8 mouse cellular contexts compared by ENCODE assay signal in genomic region chr13:44238308-44238707, GRCm38 (mm10).
DNase-seq lines count a peak whose midpoint lies in the region; ATAC-seq and TF ChIP-seq lines count a peak whose summit lies in the region.
"Had no signal": no experiment of that assay in that cellular context is flagged by ENCODE, and none has a peak within 500 bp of the region (broad histone marks: within the 10 kb centered on the region; RNA-seq: fewer than 3 reads in every experiment).

No protein-coding gene starts in this region.

- no peak overlapping the region for H3K4me3 ChIP-seq in lung, embryonic 15.5 days
- no peak overlapping the region for H3K4me3 ChIP-seq in lung, adult 2 months (replicated peaks; ENCODE audit: extremely low read depth, low read depth, low read length)
- H3K4me3 ChIP-seq in intestine, postnatal 0 days (ENCODE audit: low read depth, low read length), result no peak overlapping the region
- H3K4me3 ChIP-seq: heart, adult 2 months had no signal

- H3K4me1 ChIP-seq in lung, embryonic 15.5 days, result 0 out of 2 replicates have a peak, but pooled peaks cover 4% of the 10 kb centered on the region
- H3K4me1 ChIP-seq in lung, adult 2 months (ENCODE audit: control insufficient read depth, insufficient read depth, low read length), result no peaks in the 10 kb centered on the region
- H3K4me1 ChIP-seq in intestine, postnatal 0 days (replicated peaks; ENCODE audit: control insufficient read depth, insufficient read depth, low read length), result no peaks in the 10 kb centered on the region; the same call in 1 of the 2 replicates

- H3K9ac ChIP-seq in lung, embryonic 15.5 days, result no peak overlapping the region
- no peak overlapping the region for H3K9ac ChIP-seq in intestine, postnatal 0 days (ENCODE audit: low read depth, low read length)

- no peak for TF ChIP-seq POLR2A in lung, adult 2 months (IDR thresholded peaks at IDR 0.05; ENCODE audit: borderline replicate concordance, extremely low read depth, low read depth, low read length)

- H3K36me3 ChIP-seq in lung, embryonic 15.5 days, result no peaks in the 10 kb centered on the region
- no peaks in the 10 kb centered on the region for H3K36me3 ChIP-seq in intestine, postnatal 0 days (ENCODE audit: control insufficient read depth, insufficient read depth)

- TF ChIP-seq CTCF in lung, adult 2 months (IDR thresholded peaks at IDR 0.05; ENCODE audit: insufficient read depth, low read length), result no peak
- TF ChIP-seq CTCF in intestine, postnatal 0 days (IDR thresholded peaks at IDR 0.05; ENCODE audit: low read depth), result 0 out of 2 replicates have a peak, but pooled peaks have one; percentile 19

- ATAC-seq in lung, embryonic 15.5 days (ENCODE audit: borderline replicate concordance, extremely low read depth, low FRiP score, low TSS enrichment), result peak; percentile 39; the same call in 1 of the 2 replicates
- ATAC-seq in intestine, postnatal 0 days, result no peak

- WGBS in lung, embryonic 15.5 days, result 34% methylated on average over 11 of the region's 11 CpGs
- 46% methylated on average over 11 of the region's 11 CpGs for WGBS in lung, adult 2 months
- 56% methylated on average over 11 of the region's 11 CpGs for WGBS in intestine, postnatal 0 days

- no peak overlapping the region for H3K4me2 ChIP-seq in lung, embryonic 15.5 days
- no peak overlapping the region for H3K4me2 ChIP-seq in intestine, postnatal 0 days (replicated peaks; ENCODE audit: low read depth)

- DNase-seq in lung, adult 2 months, result no peak
- DNase-seq in brain, adult 2 months (ENCODE audit: low read depth, low spot score), result peak; percentile 77
- peak; percentile 47 to 67 for DNase-seq in cerebellum, postnatal 36 days
- peak; percentile 84 to 85 for DNase-seq in right cerebral cortex, postnatal 10 days (ENCODE audit: low spot score in 2 of 2)
- no peak for DNase-seq in urinary bladder, postnatal 25 days (ENCODE audit: low spot score)

- no peak overlapping the region for H3K27ac ChIP-seq in lung, embryonic 15.5 days
- no peak overlapping the region for H3K27ac ChIP-seq in intestine, postnatal 0 days (ENCODE audit: low read depth, low read length)
- H3K27ac ChIP-seq: heart, adult 2 months had no signal

- H3K27me3 ChIP-seq in lung, embryonic 15.5 days, result no peaks in the 10 kb centered on the region
- no peaks in the 10 kb centered on the region for H3K27me3 ChIP-seq in intestine, postnatal 0 days (replicated peaks; ENCODE audit: control insufficient read depth, insufficient read depth, low read length)

- no peaks in the 10 kb centered on the region for H3K9me3 ChIP-seq in lung, embryonic 15.5 days
- H3K9me3 ChIP-seq in intestine, postnatal 0 days (ENCODE audit: control insufficient read depth), result no peaks in the 10 kb centered on the region

Comparison
In these comparisons a context has a peak if more than half of its experiments do, and no peak if none do; other contexts are left out.
1. DNase-seq: peak in brain, adult 2 months (single experiment), cerebellum, postnatal 36 days (2 of 2) and right cerebral cortex, postnatal 10 days (2 of 2); none in lung, adult 2 months (single experiment) and urinary bladder, postnatal 25 days (single experiment).